Mouse (Mus musculus) adrenal gland, postnatal 36 days (tissue): Measurements from ENCODE around the gene Rgs16. TPM values are rescaled to one million over a fixed set of nuclear protein-coding genes. Genes with fewer than 3 reads are reported as not detected.
"Not testable (repeated sequence)": the region's sequence is repeated elsewhere in the genome, so short reads cannot be mapped to it uniquely, and the experiment has no call there.

Experiments used
- DNase-seq, 2 experiments: peaks; one replicate each; pipeline ENCODE4 v3.0.0; 2021; ENCODE audit warnings: mixed read lengths in 1 of 2
- total RNA-seq, 2 experiments: library from RNA; stranded (reverse); gene quantifications; 2 replicates each; pipeline ENCODE4 v1.2.3; 2021

The Rgs16 gene
- total RNA-seq, 2 experiments from 2014 or later, result 1.3 to 2.7 TPM

GRCm38 (mm10) chr1:153750054-153750453 lies 9.9 kb downstream of the Rgs16 start:
- no peak for DNase-seq

- DNase-seq, result peak; percentile 49 to 60
Measured at GRCm38 (mm10) chr1:153751763-153752301, 11.7 kb downstream of the Rgs16 start.

DNA sequence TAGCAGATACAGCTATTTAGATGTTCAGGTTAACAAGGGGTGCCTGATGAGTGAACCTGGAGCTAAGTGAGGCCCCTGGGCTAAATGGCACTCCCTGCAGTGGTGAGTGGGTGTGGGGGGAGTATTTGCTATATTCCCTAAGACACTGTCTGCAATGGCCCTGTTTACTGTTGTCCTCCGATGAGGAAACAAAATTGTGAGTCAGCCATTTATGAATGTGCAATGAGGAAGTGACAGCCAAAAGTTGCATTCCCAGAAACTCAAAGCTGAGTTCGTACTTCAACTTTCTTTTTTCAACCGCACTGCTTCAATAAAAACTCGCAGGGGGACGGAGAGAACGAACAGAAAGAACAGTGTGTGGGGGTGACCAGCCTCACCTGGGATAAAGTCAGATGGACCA lies 12.4 kb downstream of the Rgs16 start:
- no peak for DNase-seq

GRCm38 (mm10) chr1:153753725-153754464 lies 13.7 kb downstream of the Rgs16 start:
- no peak for DNase-seq

GRCm38 (mm10) chr1:153764136-153764535 lies 24.0 kb downstream of the Rgs16 start:
- DNase-seq, result no peak

- DNase-seq, result no peak
Measured at GRCm38 (mm10) chr1:153766298-153766697, 26.1 kb downstream of the Rgs16 start.

DNA sequence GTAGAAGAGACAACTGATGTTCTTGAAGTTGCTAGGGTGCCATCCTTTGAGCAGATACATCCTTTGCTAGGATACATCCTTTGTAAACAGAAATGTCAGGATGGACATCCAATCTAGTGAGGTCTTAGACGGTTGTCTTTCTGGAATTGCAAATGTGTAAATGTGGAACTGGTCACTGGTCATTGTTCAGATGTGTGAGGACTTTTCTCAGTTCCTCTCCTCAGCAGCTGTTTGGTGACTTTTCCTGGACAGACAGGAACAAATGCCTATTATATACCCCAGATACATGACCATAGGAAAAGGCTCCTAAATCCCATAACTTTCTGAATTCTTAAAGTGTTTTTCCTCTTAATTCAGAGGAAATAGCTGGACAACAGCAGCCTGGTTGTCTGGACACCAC lies 27.1 kb downstream of the Rgs16 start:
- DNase-seq, result no peak

DNA sequence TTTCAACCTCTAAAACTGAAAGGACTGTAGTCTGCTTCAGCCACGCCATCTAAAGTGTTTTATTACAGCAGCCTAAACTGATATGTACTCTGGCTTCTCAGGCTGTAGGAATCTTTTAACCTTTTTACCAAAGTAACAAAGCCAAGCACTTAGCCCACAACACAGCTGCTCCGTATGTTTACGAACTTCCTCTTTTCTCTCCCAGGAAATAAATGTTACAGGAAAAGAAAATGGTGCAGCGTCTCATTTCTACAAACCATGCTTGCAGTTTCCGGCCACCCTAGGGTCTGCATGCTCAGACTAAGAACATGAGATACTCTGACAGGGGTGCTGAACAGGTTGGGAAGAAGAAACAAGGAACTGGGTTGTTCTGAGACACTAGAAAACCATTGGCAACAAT lies 28.3 kb downstream of the Rgs16 start:
- DNase-seq, result no peak

GRCm38 (mm10) chr1:153769571-153769970 lies 29.4 kb downstream of the Rgs16 start:
- DNase-seq, result not testable (repeated sequence)

DNA sequence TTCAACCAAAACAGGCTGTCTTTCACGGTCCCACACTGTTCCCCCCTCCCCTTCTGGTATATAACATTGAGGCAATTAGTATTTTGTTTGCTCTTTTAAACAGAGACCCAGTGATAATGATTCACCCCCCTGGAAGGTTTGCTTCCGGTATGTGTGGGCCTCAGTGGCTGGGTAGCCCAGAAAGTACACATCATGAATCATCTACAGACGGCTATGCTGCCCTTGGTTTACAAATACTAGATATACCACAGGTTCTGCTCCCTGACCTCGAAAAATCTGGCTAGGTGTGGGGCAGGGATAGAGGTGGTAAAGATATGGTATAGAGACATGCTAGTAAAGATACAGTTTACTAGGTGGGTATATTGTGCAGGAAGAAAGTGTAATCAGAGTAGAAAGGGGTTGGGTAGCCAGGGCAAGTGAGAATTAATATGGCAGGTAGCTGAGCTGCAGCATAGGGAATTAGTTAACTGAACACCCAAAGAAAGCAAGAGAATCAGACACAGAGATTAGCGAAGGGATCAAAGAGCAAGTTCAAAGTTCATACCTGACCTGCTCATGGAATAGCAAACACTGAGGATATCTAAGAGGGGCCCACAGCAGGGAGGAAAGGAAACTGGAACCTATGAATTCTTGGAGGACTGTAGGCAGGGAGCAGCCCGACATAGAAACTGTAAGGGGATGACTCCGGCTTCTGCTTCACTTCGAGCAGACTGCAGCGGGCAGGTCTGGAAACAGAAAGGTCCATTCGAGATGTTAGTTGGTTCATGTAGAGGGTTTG lies 30.0 kb downstream of the Rgs16 start:
- no peak for DNase-seq

DNA sequence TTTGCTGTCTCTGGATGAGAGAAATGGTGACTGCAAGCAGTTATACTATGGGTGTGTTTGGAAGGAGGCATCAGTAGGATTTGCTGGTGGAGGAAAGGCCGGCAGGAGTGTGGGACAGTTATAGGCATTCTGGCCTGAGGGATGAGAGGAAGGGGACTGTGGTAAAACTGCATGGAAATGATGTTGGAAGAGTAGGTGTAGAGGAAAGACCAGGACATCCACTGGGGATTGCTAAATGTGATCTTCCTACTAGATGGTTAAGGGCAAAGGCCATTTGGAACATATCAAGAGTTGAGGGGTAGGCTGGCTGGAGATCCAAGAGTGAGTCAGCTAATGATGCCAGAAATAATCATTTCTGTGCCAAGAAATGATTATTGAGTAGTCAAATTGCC lies 30.6 kb downstream of the Rgs16 start:
- no peak for DNase-seq

DNA sequence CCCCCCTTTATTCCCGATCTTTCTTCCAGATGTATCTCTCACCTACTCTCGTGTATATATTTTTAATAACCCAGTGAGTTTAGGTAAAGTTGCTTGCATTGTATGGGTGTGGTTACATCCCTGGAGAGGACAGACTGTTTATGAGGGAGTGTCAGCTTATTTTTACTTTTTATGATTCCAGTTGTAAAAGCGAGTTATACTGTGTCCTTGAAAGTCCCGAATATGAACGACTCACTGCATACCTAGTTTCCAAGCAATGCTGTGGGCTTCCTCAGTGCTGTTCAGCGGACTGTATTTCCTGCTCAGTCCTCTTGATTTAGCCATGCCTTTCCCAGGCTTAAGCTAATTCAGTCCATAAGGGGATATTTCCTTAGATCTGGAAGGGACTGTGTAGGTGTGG lies 35.0 kb downstream of the Rgs16 start:
- no peak for DNase-seq

- DNase-seq, result no peak
Measured at GRCm38 (mm10) chr1:153776257-153776656, 36.1 kb downstream of the Rgs16 start.

GRCm38 (mm10) chr1:153778205-153778604 lies 38.1 kb downstream of the Rgs16 start:
- DNase-seq, result no peak

- no peak for DNase-seq
Measured at GRCm38 (mm10) chr1:153783339-153783738, 43.2 kb downstream of the Rgs16 start.

DNA sequence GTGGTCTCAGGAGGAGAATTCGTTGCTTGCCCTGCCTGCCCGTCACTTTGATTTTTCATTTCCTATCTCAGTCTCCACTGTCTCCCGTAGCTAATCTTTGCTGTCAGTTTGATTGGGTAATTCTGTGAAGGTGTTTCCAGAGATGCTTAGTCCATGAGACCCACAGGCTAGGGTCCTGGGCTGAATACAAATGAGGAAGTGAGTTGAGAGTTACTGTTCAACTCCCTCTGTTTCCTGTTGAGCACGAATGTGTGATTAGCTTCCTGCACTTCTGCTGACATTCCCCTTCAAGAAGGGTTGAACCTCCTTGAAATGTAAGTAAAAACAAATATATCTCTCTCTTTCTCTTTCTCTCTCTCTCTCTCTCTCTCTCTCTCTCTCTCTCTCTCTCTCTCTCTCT lies 45.5 kb downstream of the Rgs16 start:
- no peak for DNase-seq

- no peak for DNase-seq
Measured at GRCm38 (mm10) chr1:153790708-153791107, 50.6 kb downstream of the Rgs16 start.

- DNase-seq, result peak; percentile 16 to 17
Measured at GRCm38 (mm10) chr1:153794241-153794640, 54.1 kb downstream of the Rgs16 start.

Other genes with a start within 250 kb of the Rgs16 start
- gene Npl, start 190.3 kb upstream of the Rgs16 start, total RNA-seq, result 1 to 10 TPM; 4.2 to 7.6 TPM
- under 1 TPM in 1 of 2 experiments, not detected in 1; 0.07 TPM for gene Rgs8, start 87.3 kb upstream of the Rgs16 start, total RNA-seq
- gene Rnasel, start 9.1 kb downstream of the Rgs16 start, total RNA-seq, result 10 to 100 TPM in 1 of 2 experiments, 1 to 10 TPM in 1; 7.6 to 16.8 TPM
- under 1 TPM in 1 of 2 experiments, not detected in 1; 0.10 TPM for gene Rgsl1, start 103.8 kb downstream of the Rgs16 start, total RNA-seq
- not detected for gene Teddm1b, start 134.0 kb downstream of the Rgs16 start, total RNA-seq
- gene Teddm1a, start 151.4 kb downstream of the Rgs16 start, total RNA-seq, result not detected
- 1,000 to 10,000 TPM; 1,103 to 1,248 TPM for gene Glul, start 159.6 kb downstream of the Rgs16 start, total RNA-seq
- under 1 TPM; 0.30 to 0.36 TPM for gene Teddm2, start 159.9 kb downstream of the Rgs16 start, total RNA-seq